Mouse (Mus musculus): ENCODE data around the gene Atpaf1. TPM values are rescaled to one million over a fixed set of nuclear protein-coding genes. Genes with fewer than 3 reads are reported as not detected.

Gene Atpaf1
- polyA plus RNA-seq, 1 experiment: 16.7 TPM

DNA sequence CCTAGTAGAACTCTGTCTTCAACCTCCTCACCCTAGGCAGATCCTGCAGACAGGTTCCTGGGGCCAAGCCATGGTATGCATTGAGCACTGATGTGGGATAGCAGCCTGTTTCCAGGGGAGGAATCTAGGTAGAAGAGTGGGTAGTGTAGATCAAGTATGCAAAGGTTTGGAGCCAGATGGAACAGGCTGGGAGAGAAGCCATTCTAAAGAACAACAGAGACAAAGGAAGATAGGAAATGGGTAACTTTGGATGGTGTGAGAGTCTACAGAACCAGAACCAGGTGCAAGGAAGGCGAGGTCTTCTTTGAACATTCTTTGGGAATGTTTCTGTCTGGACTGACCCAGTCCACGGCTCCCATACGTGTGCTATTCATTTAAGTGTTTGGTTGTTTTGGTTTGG lies 42.5 kb downstream of the Atpaf1 start:
- peaks cover 50% of the 10 kb centered on the region for H3K36me3 ChIP-seq (replicated peaks; ENCODE audit: low read length)
- peak overlapping the region; percentile 92 for H3K4me3 ChIP-seq (replicated peaks)
- peaks cover 92% of the 10 kb centered on the region for H3K4me1 ChIP-seq
- TF ChIP-seq GATA1 (IDR thresholded peaks at IDR 0.05; ENCODE audit: borderline replicate concordance, low read length): no peak
- no peak for TF ChIP-seq FLI1 (IDR thresholded peaks at IDR 0.05; ENCODE audit: low read length)
- no peaks in the 10 kb centered on the region for H3K27me3 ChIP-seq (replicated peaks)
- no peaks in the 10 kb centered on the region for H3K9me3 ChIP-seq

DNA sequence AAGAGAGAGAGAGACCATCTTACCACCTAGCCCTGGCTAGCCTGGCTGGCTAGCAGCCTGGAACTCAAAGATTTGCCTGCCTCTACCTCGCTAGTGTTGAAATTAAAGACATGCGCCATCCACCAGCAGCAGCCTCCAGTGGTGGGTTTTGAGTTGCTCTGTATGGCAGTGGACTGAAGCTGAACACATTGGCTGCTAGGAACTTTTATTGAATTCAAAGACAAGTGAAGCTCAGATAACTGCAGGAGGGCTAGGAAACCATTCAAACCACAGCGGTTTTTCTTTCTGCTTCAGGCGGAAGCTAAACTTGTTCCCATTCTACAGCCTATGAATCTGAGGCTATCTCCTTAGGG lies 42.9 kb downstream of the Atpaf1 start:
- TF ChIP-seq GATA1 (IDR thresholded peaks at IDR 0.05; ENCODE audit: borderline replicate concordance, low read length): no peak
- TF ChIP-seq FLI1 (IDR thresholded peaks at IDR 0.05; ENCODE audit: low read length): no peak
- peak overlapping the region; percentile 92 for H3K4me3 ChIP-seq (replicated peaks)
- H3K27me3 ChIP-seq (replicated peaks): no peaks in the 10 kb centered on the region
- H3K4me1 ChIP-seq: peaks cover 92% of the 10 kb centered on the region
- H3K36me3 ChIP-seq (replicated peaks; ENCODE audit: low read length): peaks cover 50% of the 10 kb centered on the region
- H3K9me3 ChIP-seq: no peaks in the 10 kb centered on the region

DNA sequence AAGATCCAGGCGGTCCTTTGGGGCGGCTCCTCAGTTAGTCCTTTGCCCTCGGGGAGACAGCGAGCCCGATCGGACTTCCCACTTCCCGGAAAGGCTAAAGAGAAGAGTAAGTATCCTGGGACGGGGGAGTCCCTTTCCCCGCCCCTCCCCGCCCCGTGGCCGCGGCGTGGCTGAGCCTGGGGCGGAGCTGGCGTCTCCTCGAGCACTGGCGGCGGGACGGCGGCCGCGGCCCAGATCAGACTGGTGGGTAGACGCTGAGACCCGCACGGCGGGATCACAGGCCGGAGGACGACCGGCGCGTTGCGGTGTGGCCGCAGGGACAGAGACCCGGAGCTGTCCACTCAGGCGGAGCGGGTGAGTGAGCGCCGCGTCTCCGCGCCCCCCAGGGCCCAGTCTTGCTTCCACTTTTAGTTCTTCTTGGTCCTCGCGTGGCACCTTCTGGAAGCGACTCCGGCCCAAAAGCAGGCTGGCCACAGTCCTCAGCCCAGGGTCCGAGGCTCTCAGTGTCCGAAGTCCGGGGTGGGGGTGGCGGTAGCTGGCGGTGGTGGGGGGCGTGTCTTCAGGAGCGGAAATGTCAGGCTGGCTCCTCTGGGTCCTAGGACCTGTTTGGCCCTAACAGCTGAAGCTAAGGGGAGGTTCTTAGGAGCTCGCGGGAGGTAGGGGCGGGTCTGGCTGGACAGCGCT lies 43.4 kb downstream of the Atpaf1 start, which contains the start of gene Mob3c:
Gene Mob3c (plus strand): TSS at position 205 of the 684 bp plus-strand sequence.
- no peaks in the 10 kb centered on the region for H3K27me3 ChIP-seq (replicated peaks)
- no peaks in the 10 kb centered on the region for H3K9me3 ChIP-seq
- peaks cover 50% of the 10 kb centered on the region for H3K36me3 ChIP-seq (replicated peaks; ENCODE audit: low read length)
- TF ChIP-seq FLI1 (IDR thresholded peaks at IDR 0.05; ENCODE audit: low read length) (no peak), GATA1 (IDR thresholded peaks at IDR 0.05; ENCODE audit: borderline replicate concordance, low read length) (no peak)
- peak within 1 kb of the TSS; percentile 92 for H3K4me3 ChIP-seq (replicated peaks)
- peaks cover 92% of the 10 kb centered on the region for H3K4me1 ChIP-seq

GRCm38 (mm10) chr4:115828572-115828902 lies 43.9 kb downstream of the Atpaf1 start:
- TF ChIP-seq GATA1 (IDR thresholded peaks at IDR 0.05; ENCODE audit: borderline replicate concordance, low read length) (no peak), FLI1 (IDR thresholded peaks at IDR 0.05; ENCODE audit: low read length) (no peak)
- H3K9me3 ChIP-seq: no peaks in the 10 kb centered on the region
- peaks cover 54% of the 10 kb centered on the region for H3K36me3 ChIP-seq (replicated peaks; ENCODE audit: low read length)
- H3K4me3 ChIP-seq (replicated peaks): peak overlapping the region; percentile 92
- peaks cover 92% of the 10 kb centered on the region for H3K4me1 ChIP-seq
- no peaks in the 10 kb centered on the region for H3K27me3 ChIP-seq (replicated peaks)

- H3K4me3 ChIP-seq (replicated peaks): peak overlapping the region; percentile 92
- H3K4me1 ChIP-seq: peaks cover 91% of the 10 kb centered on the region
- H3K27me3 ChIP-seq (replicated peaks): no peaks in the 10 kb centered on the region
- H3K36me3 ChIP-seq (replicated peaks; ENCODE audit: low read length): peaks cover 74% of the 10 kb centered on the region
- no peaks in the 10 kb centered on the region for H3K9me3 ChIP-seq
- TF ChIP-seq FLI1 (IDR thresholded peaks at IDR 0.05; ENCODE audit: low read length) (no peak), GATA1 (IDR thresholded peaks at IDR 0.05; ENCODE audit: borderline replicate concordance, low read length) (no peak)
These were observed 45.9 kb downstream of the Atpaf1 start for GRCm38 (mm10) chr4:115830491-115830890.

DNA sequence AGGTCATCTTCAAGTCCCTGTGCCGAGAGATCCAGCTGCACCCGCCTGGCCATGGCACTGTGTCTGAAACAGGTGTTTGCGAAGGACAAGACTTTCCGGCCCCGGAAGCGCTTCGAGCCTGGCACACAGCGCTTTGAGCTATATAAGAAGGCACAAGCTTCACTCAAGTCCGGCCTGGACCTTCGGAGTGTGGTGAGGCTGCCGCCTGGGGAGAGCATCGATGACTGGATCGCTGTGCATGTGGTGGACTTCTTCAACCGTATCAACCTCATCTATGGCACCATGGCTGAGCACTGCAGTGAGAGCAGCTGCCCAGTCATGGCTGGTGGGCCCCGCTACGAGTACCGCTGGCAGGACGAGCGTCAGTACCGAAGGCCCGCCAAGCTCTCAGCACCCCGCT lies 46.6 kb downstream of the Atpaf1 start:
- peaks cover 91% of the 10 kb centered on the region for H3K4me1 ChIP-seq
- H3K27me3 ChIP-seq (replicated peaks): no peaks in the 10 kb centered on the region
- peaks cover 76% of the 10 kb centered on the region for H3K36me3 ChIP-seq (replicated peaks; ENCODE audit: low read length)
- peak overlapping the region; percentile 92 for H3K4me3 ChIP-seq (replicated peaks)
- no peak for TF ChIP-seq FLI1 (IDR thresholded peaks at IDR 0.05; ENCODE audit: low read length)
- TF ChIP-seq GATA1 (IDR thresholded peaks at IDR 0.05; ENCODE audit: borderline replicate concordance, low read length): no peak
- H3K9me3 ChIP-seq: no peaks in the 10 kb centered on the region

DNA sequence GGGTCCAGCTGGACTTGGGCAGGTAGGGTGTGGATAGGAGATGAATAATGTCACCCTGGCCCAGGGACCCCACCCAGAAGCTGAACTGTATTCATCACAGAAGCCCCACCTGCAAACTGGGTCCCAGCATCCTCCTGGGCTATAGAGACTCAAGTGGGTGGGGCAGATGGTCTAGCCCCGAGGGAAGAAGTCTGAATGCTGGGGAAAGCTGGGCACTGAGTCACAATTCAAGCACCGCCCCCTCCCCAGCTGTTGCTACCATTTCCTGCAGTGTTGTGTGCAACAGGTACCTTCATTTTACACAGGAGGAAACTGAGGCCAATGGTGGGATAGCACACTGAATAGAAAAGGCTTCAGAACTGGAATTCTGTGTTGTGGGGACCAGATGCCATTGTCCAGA lies 47.4 kb downstream of the Atpaf1 start:
- Histone ChIP-seq H3K4me3 (replicated peaks) (peak overlapping the region; percentile 35), H3K9me3 (no peaks in the 10 kb centered on the region), H3K4me1 (peaks cover 91% of the 10 kb centered on the region), H3K36me3 (replicated peaks; ENCODE audit: low read length) (peaks cover 80% of the 10 kb centered on the region), H3K27me3 (replicated peaks) (no peaks in the 10 kb centered on the region)
- TF ChIP-seq GATA1 (IDR thresholded peaks at IDR 0.05; ENCODE audit: borderline replicate concordance, low read length): no peak
- TF ChIP-seq FLI1 (IDR thresholded peaks at IDR 0.05; ENCODE audit: low read length): no peak

GRCm38 (mm10) chr4:115835576-115835975 lies 51.0 kb downstream of the Atpaf1 start:
- H3K36me3 ChIP-seq (replicated peaks; ENCODE audit: low read length): peaks cover 76% of the 10 kb centered on the region
- no peak for TF ChIP-seq GATA1 (IDR thresholded peaks at IDR 0.05; ENCODE audit: borderline replicate concordance, low read length)
- TF ChIP-seq FLI1 (IDR thresholded peaks at IDR 0.05; ENCODE audit: low read length): no peak
- no peaks in the 10 kb centered on the region for H3K9me3 ChIP-seq
- H3K4me3 ChIP-seq (replicated peaks): no peak overlapping the region
- no peaks in the 10 kb centered on the region for H3K27me3 ChIP-seq (replicated peaks)
- peaks cover 81% of the 10 kb centered on the region for H3K4me1 ChIP-seq

DNA sequence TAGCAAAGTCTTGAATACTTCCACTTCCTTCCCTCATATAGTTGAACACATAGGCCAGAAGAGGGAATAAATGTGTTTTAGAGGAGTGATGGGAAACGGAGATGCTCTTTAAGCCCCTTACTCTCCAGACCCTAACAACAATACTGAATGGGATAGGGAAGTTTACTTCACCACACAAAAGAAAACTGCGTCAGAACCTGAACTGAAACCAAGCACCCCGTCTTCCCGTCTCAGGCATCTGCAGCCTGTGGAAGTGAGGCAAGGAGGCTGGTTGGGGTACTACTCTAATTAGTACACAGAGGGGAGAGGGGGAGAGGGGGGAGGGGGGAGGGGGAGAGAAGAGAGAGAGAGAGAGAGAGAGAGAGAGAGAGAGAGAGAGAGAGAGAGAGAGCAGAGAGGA lies 53.6 kb downstream of the Atpaf1 start:
- Histone ChIP-seq H3K36me3 (replicated peaks; ENCODE audit: low read length) (peaks cover 76% of the 10 kb centered on the region), H3K4me1 (peaks cover 81% of the 10 kb centered on the region), H3K27me3 (replicated peaks) (no peaks in the 10 kb centered on the region), H3K4me3 (replicated peaks) (peak overlapping the region; percentile 97), H3K9me3 (no peaks in the 10 kb centered on the region)
- TF ChIP-seq GATA1 (IDR thresholded peaks at IDR 0.05; ENCODE audit: borderline replicate concordance, low read length): no peak
- TF ChIP-seq FLI1 (IDR thresholded peaks at IDR 0.05; ENCODE audit: low read length): no peak

- peaks cover 76% of the 10 kb centered on the region for H3K36me3 ChIP-seq (replicated peaks; ENCODE audit: low read length)
- peak within 1 kb of the TSS; percentile 97 for H3K4me3 ChIP-seq (replicated peaks)
- H3K9me3 ChIP-seq: no peaks in the 10 kb centered on the region
- H3K27me3 ChIP-seq (replicated peaks): no peaks in the 10 kb centered on the region
- peaks cover 81% of the 10 kb centered on the region for H3K4me1 ChIP-seq
- TF ChIP-seq FLI1 (IDR thresholded peaks at IDR 0.05; ENCODE audit: low read length): no peak
These were observed 54.4 kb downstream of the Atpaf1 start, which contains the start of gene Mknk1 for GRCm38 (mm10) chr4:115838696-115839641. Mknk1 (plus strand) TSS chr4:115839198.

All from megakaryocyte, embryonic 14.5 days (primary cell).